Mouse (Mus musculus) bone marrow, adult 2 months (tissue): Measurements from ENCODE around the gene Rundc1.

Experiments
- CTCF ChIP-seq: fragments of 200-500 bp; IDR thresholded peaks from 2 replicates; pipeline ENCODE4 v1.5.1; 2011; ENCODE audit warnings: low read length, control low read depth; ENCODE audit not compliant: control insufficient read depth, insufficient read depth
- POLR2A ChIP-seq: fragments of 200-500 bp; IDR thresholded peaks from 2 replicates; pipeline ENCODE4 v1.6.1; 2011; ENCODE audit warnings: low read depth, mild to moderate bottlenecking, control low read depth, low read length, borderline replicate concordance; ENCODE audit not compliant: control insufficient read depth

- TF ChIP-seq CTCF (peak; percentile 75), POLR2A (no peak)
Observed at GRCm38 (mm10) chr11:101395110-101395509, 29.8 kb upstream of the Rundc1 start.
